Mouse (Mus musculus) stomach, postnatal 0 days (tissue): ENCODE measurements around the gene Slc10a4. TPM values are rescaled to one million over a fixed set of nuclear protein-coding genes. Genes with fewer than 3 reads are reported as not detected.

Experiments
- ATAC-seq: fragments of 200-750 bp; cut with Nextera tagmentation; 2 replicates; pipeline ENCODE4 v1.8.0; 2017; ENCODE audit not compliant: low FRiP score, low TSS enrichment
- DNase-seq: peaks from one replicate; pipeline ENCODE4 v3.0.0-alpha.2; 2016; ENCODE audit warnings: low spot score
- H3K27ac ChIP-seq: fragments of 300-500 bp; sonication (generic); replicated peaks from 2 replicates; pipeline ENCODE4 v1.5.1; 2014; ENCODE audit warnings: mild to moderate bottlenecking, control low read depth
- H3K27me3 ChIP-seq: fragments of 300-500 bp; sonication (generic); 2 replicates; pipeline ENCODE4 v1.6.1; 2014; ENCODE audit warnings: low read length; ENCODE audit not compliant: control insufficient read depth, insufficient read depth
- H3K36me3 ChIP-seq: fragments of 300-500 bp; sonication (generic); 2 replicates; pipeline ENCODE4 v1.6.1; 2014; ENCODE audit warnings: low read length, mixed read lengths; ENCODE audit not compliant: control insufficient read depth, insufficient read depth
- H3K4me1 ChIP-seq: fragments of 300-500 bp; sonication (generic); replicated peaks from 2 replicates; pipeline ENCODE4 v1.6.1; 2014; ENCODE audit warnings: antibody characterized with exemption; ENCODE audit not compliant: control insufficient read depth, insufficient read depth
- H3K4me2 ChIP-seq: fragments of 300-500 bp; sonication (generic); replicated peaks from 2 replicates; pipeline ENCODE4 v1.6.1; 2014; ENCODE audit warnings: low read depth, mild to moderate bottlenecking, control low read depth, moderate library complexity
- H3K4me3 ChIP-seq: fragments of 300-500 bp; sonication (generic); 2 replicates; pipeline ENCODE4 v1.5.1; 2014; ENCODE audit warnings: low read depth, low read length, control low read depth
- H3K9ac ChIP-seq: fragments of 300-500 bp; sonication (generic); 2 replicates; pipeline ENCODE4 v1.6.1; 2014; ENCODE audit warnings: mild to moderate bottlenecking, low read length, control low read depth, mixed read lengths
- H3K9me3 ChIP-seq: fragments of 300-500 bp; sonication (generic); 2 replicates; pipeline ENCODE4 v1.6.1; 2016; ENCODE audit warnings: low read length; ENCODE audit not compliant: control insufficient read depth
- CTCF ChIP-seq: IDR thresholded peaks from 2 replicates; pipeline ENCODE4 v1.5.1; 2016; ENCODE audit warnings: antibody characterized with exemption, low read depth, mild to moderate bottlenecking, moderate library complexity
- EP300 ChIP-seq: optimal IDR thresholded peaks from 2 replicates; pipeline ENCODE3; 2016; ENCODE audit warnings: antibody characterized with exemption
- WGBS: fragments of 180-500 bp; shearing (Covaris S2); extraction: QIAGEN DNeasy Blood & Tissue Kit; methylation state at CpG from one replicate; pipeline ENCODE4 v1.1.7; 2014; 5-methylcytosine and 5-hydroxymethylcytosine counted together
- polyA plus RNA-seq: library from polyadenylated mRNA; unstranded; fragments of >200 nt; fragmentation: Nextera tagmentation; extraction: Ambion mirVana; gene quantifications from 2 replicates; pipeline ENCODE4 v1.2.1, GENCODE M21; 2015

The Slc10a4 gene
- polyA plus RNA-seq, 1 experiment from 2014 or later, result 3.9 TPM

DNA sequence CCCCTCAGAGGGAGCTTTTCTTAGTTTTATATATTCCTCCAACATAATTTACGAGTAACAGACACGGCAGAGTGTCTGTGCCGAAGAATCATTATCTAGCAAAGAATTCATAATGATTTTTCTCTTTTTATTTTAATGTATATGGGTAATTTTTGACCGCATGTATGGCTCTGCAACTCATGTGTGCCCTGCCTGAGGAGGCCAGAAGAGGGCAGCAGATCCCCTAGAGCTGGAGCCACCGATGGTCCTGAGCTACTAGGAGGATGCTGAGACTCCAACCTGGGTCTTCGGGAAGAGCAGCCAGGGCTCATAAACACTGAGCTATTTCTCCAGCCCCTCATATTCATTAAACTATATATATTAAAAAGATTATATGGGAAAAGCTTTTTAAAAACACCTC is 49.8 kb downstream of the Slc10a4 start:
- DNase-seq (no peak), ATAC-seq (no peak)
- Histone ChIP-seq H3K27me3 (no peaks in the 10 kb centered on the region), H3K9me3 (no peaks in the 10 kb centered on the region), H3K27ac (no peak overlapping the region), H3K4me2 (no peak overlapping the region), H3K4me3 (no peak overlapping the region), H3K4me1 (no peaks in the 10 kb centered on the region), H3K36me3 (peaks cover 6% of the 10 kb centered on the region; the same call in 1 of the 2 replicates), H3K9ac (no peak overlapping the region)
- 91% methylated on average over 6 of the region's 6 CpGs for WGBS
- TF ChIP-seq EP300 (no peak), CTCF (peak; percentile 63)

GRCm38 (mm10) chr5:73056937-73057336 is 50.3 kb downstream of the Slc10a4 start:
- TF ChIP-seq EP300, result no peak
- no peak for TF ChIP-seq CTCF
- DNase-seq (no peak), ATAC-seq (no peak)
- H3K4me2 ChIP-seq, result no peak overlapping the region
- H3K4me1 ChIP-seq, result no peaks in the 10 kb centered on the region
- no peak overlapping the region for H3K9ac ChIP-seq
- H3K27me3 ChIP-seq, result no peaks in the 10 kb centered on the region
- peaks cover 6% of the 10 kb centered on the region; the same call in 1 of the 2 replicates for H3K36me3 ChIP-seq
- no peaks in the 10 kb centered on the region for H3K9me3 ChIP-seq
- 74% methylated on average over 5 of the region's 5 CpGs for WGBS
- no peak overlapping the region for H3K4me3 ChIP-seq
- no peak overlapping the region for H3K27ac ChIP-seq

DNA sequence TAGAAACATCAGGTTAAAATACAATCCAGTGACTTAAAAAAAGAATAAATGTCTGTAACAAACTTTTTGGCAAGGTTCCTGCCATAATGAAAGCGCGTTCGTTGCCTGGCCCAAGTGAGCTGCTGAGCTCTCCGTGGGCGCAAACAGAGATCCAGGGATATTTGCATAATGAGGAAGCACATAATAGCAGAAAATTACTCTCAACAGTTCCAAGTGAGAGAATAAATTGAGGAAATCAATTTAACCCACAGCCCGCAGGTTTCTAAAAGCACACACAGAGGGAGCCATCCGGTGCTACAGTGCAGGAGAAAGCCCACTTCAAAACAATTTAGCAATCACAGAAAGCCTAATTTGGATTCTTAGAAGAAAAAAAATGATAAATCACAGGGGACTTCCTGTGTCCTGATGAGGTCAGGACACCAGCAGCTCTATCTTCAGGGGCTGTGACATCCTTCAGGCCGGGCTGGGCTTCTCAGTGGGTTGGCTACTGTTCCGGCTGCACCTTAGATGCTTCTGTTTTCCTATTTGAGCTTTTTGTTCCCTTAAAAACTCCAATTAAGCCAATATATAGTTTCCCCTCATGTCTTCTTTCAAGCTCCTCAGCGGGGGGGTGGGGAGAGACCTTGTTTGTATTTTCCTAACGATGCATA is 54.9 kb downstream of the Slc10a4 start:
- Histone ChIP-seq H3K27me3 (no peaks in the 10 kb centered on the region), H3K4me2 (no peak overlapping the region), H3K9ac (no peak overlapping the region), H3K9me3 (no peaks in the 10 kb centered on the region), H3K36me3 (peaks cover 8% of the 10 kb centered on the region), H3K4me1 (no peaks in the 10 kb centered on the region), H3K4me3 (no peak overlapping the region), H3K27ac (no peak overlapping the region)
- TF ChIP-seq CTCF (no peak), EP300 (no peak)
- 76% methylated on average over 11 of the region's 11 CpGs for WGBS
- ATAC-seq (no peak), DNase-seq (no peak)

Other genes with a start within 250 kb of the Slc10a4 start
- 9.5 and 9.6 TPM in 2 replicates for gene Tec, start 138.4 kb upstream of the Slc10a4 start, polyA plus RNA-seq
- 10.0 and 11.5 TPM in 2 replicates for gene Slain2, start 92.6 kb upstream of the Slc10a4 start, polyA plus RNA-seq
- gene Gm10135, start 32.2 kb upstream of the Slc10a4 start, polyA plus RNA-seq, result not detected in 2 replicates
- 20.8 TPM in 2 replicates for gene Fryl, start 249.7 kb downstream of the Slc10a4 start, polyA plus RNA-seq